Mouse (Mus musculus) spleen, embryonic (tissue): ENCODE data around the gene Enpp7.

Experiments
- CTCF ChIA-PET: fragments of 350-600 bp; sonication (Branson Sonifier 250); formaldehyde crosslinking; loops from one replicate; lab custom pipeline; 2022; lab: Charles Lee

Enpp7 gene

GRCm38 (mm10) chr11:118987999-118988398, at the start of gene Enpp7:
Gene Enpp7, plus strand, starts transcription at chr11:118988188.
- CTCF ChIA-PET: no interaction called here

- CTCF ChIA-PET: no interaction called here
Observed at GRCm38 (mm10) chr11:118939731-118940130, 48.3 kb upstream of the Enpp7 start.

DNA sequence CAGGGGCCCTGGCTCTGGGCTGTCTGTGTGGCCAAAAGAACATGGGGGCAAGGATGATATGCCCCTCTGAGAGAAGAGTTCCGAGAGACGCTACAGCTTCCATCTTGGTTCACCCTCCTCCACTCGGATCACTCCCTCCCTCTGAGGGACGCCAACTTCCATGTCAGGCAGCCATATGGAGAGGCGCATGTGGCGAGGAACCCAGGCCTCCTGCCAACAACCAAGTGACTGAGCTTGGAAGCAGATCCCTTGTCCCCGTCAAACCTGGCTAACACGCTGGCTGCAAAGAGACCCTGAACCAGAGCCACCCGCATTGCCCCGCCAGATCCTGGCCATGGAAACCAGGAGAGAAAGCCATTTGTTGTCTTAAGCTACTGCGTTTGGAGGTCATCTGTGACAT, 47.4 kb upstream of the Enpp7 start:
- CTCF ChIA-PET: no interaction called here

DNA sequence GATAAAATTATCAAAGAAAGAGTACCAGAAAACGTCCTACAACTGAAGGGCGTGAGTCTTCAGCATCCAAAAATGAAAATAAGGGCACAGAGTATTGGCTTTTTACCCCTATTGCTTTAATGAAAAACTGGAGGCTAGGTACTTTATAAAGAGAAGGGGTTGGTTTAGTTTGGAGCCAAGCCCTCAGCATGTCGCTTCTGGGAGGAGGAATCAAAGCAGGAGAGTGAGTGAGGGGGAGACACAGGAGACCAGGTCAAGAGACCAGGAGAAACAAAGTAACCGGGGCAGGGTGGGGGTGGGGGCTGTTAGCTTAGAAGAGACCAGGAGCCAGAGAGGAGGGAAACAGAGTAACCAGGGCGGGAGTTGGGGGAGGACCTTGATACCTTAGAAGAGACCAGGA, 46.7 kb upstream of the Enpp7 start:
- CTCF ChIA-PET: no interaction called here

GRCm38 (mm10) chr11:118945868-118946267, 42.1 kb upstream of the Enpp7 start:
- CTCF ChIA-PET: no interaction called here

DNA sequence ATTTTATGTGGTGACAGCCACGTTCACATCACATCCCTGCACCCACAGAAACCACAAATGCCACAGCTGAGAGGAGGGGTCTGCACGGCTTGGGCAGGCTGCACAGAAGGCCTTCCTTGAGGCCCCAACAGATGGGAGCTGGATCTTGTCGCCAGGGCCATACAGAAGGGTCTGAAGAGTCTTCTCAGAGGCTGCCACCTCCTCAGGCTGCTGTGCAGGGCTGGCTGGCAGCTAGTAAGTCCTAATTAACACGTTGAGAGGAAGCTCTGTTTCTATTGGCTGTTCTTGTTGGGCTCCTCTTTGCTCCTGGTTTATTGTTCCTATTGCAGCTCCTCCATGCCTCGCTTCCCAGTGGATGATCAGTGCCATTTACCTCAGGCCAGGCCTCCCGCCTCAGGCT, 33.0 kb upstream of the Enpp7 start:
- CTCF ChIA-PET: no interaction called here

GRCm38 (mm10) chr11:118957070-118957471, 30.9 kb upstream of the Enpp7 start:
- CTCF ChIA-PET: no interaction called here

GRCm38 (mm10) chr11:118960649-118961048, 27.3 kb upstream of the Enpp7 start:
- CTCF ChIA-PET: no interaction called here

GRCm38 (mm10) chr11:118962478-118962877, 25.5 kb upstream of the Enpp7 start:
- CTCF ChIA-PET: no interaction called here

- CTCF ChIA-PET: no interaction called here
Observed at GRCm38 (mm10) chr11:118963926-118964325, 24.1 kb upstream of the Enpp7 start.

- CTCF ChIA-PET: no interaction called here
Observed at GRCm38 (mm10) chr11:118965078-118965477, 22.9 kb upstream of the Enpp7 start.

- CTCF ChIA-PET: no interaction called here
Observed at GRCm38 (mm10) chr11:118971470-118972034, 16.4 kb upstream of the Enpp7 start.

DNA sequence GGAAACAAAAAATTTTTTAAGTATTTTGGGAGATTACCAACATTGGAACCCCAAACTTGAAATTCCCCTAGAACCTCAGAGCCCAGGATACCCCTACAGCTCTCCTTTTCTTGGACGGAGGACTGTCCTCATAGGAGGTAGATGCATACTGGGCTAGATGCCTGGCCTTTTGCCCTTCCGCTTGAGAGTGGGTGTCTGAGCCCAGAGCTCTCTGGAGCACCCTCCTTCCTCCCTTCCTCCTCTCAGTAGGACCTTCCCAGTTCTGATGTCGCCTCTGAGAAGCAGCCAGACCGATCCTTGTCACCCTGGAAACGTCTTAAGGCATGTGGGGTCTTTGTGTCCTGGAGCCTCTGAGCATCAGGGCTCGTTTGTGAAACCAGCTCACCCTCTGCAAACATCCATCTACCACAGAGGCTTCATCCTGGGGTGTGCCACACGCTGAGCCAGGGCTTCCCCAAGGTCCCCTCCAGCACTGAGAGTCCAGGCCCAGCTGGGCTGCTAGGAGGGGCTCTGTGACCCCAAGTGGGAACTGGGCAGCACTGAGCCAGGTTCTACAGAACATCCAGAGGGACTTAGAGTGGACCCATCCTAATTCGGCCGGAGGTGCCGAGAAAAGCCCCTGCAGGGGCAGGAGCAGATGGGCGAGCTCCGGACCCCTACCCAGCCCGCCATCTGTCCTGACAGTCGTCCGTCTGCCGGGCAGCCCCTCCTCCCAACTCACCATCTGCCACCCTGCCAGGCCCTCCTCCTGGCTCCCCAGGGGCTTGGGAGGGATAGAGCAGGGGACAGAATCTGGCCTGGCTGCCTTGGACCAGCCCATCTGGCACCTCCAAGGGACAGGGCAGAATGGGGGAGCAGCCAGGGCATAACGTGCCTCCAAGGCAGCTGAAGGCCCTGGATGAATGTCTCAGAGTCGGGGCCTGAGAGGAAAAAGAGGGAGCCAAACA, 15.3 kb upstream of the Enpp7 start:
- CTCF ChIA-PET: no interaction called here

GRCm38 (mm10) chr11:118974340-118974739, 13.6 kb upstream of the Enpp7 start:
- CTCF ChIA-PET: interaction anchor here (0.7 to 0.8 kb wide), 3 partner anchors 8 to 883 kb away, joined by 3 to 20 read pairs (median 5); no protein-coding TSS in a partner anchor

- CTCF ChIA-PET: interaction anchor here (0.6 to 0.8 kb wide), 2 partner anchors 46 to 75 kb away, joined by 3 to 20 read pairs; no protein-coding TSS in a partner anchor
Observed at GRCm38 (mm10) chr11:118975427-118975826, 12.6 kb upstream of the Enpp7 start.

- CTCF ChIA-PET: interaction anchor here (0.6 kb wide), 1 partner anchor 74 kb away, joined by 3 read pairs; no protein-coding TSS in a partner anchor
Observed at GRCm38 (mm10) chr11:118975917-118976316, 12.1 kb upstream of the Enpp7 start.

GRCm38 (mm10) chr11:118980388-118980787, 7.6 kb upstream of the Enpp7 start:
- CTCF ChIA-PET: interaction anchor here (0.6 kb wide), 1 partner anchor 1047 kb away, joined by 3 read pairs; no protein-coding TSS in a partner anchor

DNA sequence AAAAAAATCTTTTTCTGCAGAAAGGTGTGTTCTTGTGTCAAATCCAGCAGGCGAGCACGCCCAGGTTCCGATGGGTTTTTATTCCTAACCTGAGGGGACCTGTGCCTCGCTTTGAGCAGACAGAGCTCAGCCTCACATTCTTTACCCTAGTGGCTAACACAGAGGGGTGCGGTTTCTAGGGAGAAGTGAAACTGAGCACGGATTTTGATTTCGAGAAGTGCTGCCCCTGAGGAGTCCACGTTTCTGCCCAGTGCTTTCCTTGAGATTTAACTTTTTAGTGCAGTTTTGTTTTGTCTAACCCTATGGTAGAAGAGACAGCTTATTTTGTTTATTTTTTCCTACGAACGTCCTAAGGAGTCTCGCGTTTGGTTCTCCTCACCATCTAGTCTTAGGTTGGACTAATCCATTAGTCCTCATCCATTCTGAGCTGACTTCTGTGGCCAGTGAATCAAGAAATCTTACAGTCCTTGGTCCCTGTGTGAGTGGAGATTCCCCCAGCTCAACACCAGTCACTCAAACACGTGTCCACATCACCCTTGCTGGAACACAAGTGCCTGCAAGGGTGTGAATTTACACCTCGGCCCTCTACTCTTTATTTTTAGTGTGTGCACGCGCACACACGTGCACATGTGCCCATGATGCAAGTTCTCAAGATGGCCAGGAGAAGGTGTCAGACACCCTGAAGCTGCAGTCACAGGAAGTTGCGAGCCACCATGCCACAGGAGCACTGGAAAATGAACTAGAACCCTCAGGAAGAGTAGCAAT, 6.8 kb upstream of the Enpp7 start:
- CTCF ChIA-PET: no interaction called here

DNA sequence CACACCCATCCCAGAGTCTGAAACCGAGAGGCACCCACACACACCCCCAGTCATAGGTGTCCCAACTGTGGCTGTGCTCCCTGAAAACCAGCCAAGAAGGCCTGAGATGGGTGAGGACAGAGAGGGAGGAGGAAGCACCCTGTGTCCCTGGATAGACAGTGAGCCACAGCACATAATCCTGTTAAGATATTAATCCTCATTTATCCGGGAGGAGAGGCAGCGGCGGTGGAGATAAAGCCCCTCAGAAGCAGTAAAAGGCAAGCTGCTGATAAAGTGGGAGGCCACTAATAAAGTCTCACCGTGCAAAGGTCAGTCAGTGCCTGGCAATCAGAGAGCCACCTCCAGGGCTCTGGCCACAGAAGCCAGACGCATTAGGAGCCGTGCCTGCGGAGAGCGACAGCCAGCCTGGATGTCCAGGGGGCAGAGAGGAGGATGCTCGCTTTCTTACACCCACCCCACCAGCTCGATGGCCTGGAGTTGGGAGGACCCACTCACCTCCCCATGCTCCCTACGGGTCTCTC, 5.3 kb upstream of the Enpp7 start:
- CTCF ChIA-PET: no interaction called here

- CTCF ChIA-PET: no interaction called here
Observed at GRCm38 (mm10) chr11:118985571-118985970, 2.4 kb upstream of the Enpp7 start.

DNA sequence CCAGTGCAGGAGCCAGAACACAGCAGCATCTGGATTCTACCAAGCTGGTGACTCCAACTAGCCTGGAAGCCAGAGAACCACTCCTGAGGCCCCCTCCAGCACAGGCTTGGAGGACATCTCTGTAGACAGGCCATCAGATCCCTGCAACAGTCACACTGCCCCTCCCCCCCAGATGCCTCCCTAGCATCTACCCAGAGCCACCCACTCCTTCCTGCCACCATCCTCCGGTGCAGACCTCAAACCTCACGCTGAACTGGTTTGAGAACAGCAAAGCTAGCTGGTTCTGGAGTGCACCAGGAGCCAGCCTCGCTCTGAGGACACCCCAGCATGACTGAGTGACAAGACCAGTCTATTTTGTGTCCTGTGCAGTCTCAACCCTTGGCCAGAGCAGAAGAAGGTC, 4.8 kb downstream of the Enpp7 start:
- CTCF ChIA-PET: no interaction called here

GRCm38 (mm10) chr11:118995448-118995847, 7.5 kb downstream of the Enpp7 start:
- CTCF ChIA-PET: no interaction called here
